Mouse (Mus musculus): Measurements from ENCODE around the gene Fgfr2.

Gene Fgfr2

GRCm38 (mm10) chr7:130854684-130855292 lies 2268.4 kb downstream of the Fgfr2 start:
- DNase-seq (ENCODE audit: extremely low read depth, insufficient read length, low spot score) = no peak

GRCm38 (mm10) chr7:130847164-130847718 lies 2275.9 kb downstream of the Fgfr2 start:
- no peak for DNase-seq (ENCODE audit: extremely low read depth, insufficient read length, low spot score)

GRCm38 (mm10) chr7:130839380-130840100 lies 2283.6 kb downstream of the Fgfr2 start:
- no peak for DNase-seq (ENCODE audit: extremely low read depth, insufficient read length, low spot score)

- DNase-seq (ENCODE audit: extremely low read depth, insufficient read length, low spot score) = no peak
Observed at GRCm38 (mm10) chr7:130838658-130839025, 2284.5 kb downstream of the Fgfr2 start.

GRCm38 (mm10) chr7:130837941-130838657 lies 2285.1 kb downstream of the Fgfr2 start:
- DNase-seq (ENCODE audit: extremely low read depth, insufficient read length, low spot score) = no peak

- no peak for DNase-seq (ENCODE audit: extremely low read depth, insufficient read length, low spot score)
Observed at GRCm38 (mm10) chr7:130836066-130836465, 2287.1 kb downstream of the Fgfr2 start.

- DNase-seq (ENCODE audit: extremely low read depth, insufficient read length, low spot score) = peak; percentile 63
Observed at GRCm38 (mm10) chr7:130834958-130835861, 2287.9 kb downstream of the Fgfr2 start.

- DNase-seq (ENCODE audit: extremely low read depth, insufficient read length, low spot score) = peak; percentile 92
Observed at GRCm38 (mm10) chr7:130834299-130834698, 2288.9 kb downstream of the Fgfr2 start.

GRCm38 (mm10) chr7:130831586-130831985 lies 2291.6 kb downstream of the Fgfr2 start:
- no peak for DNase-seq (ENCODE audit: extremely low read depth, insufficient read length, low spot score)

- no peak for DNase-seq (ENCODE audit: extremely low read depth, insufficient read length, low spot score)
Observed at GRCm38 (mm10) chr7:130828475-130828874, 2294.7 kb downstream of the Fgfr2 start.

- DNase-seq (ENCODE audit: extremely low read depth, insufficient read length, low spot score) = no peak
Observed at GRCm38 (mm10) chr7:130827844-130828403, 2295.2 kb downstream of the Fgfr2 start.

- DNase-seq (ENCODE audit: extremely low read depth, insufficient read length, low spot score) = no peak
Observed at GRCm38 (mm10) chr7:130827431-130827830, 2295.7 kb downstream of the Fgfr2 start.

GRCm38 (mm10) chr7:130826343-130826742 lies 2296.8 kb downstream of the Fgfr2 start:
- DNase-seq (ENCODE audit: extremely low read depth, insufficient read length, low spot score) = no peak

GRCm38 (mm10) chr7:130823992-130824391 lies 2299.2 kb downstream of the Fgfr2 start:
- DNase-seq (ENCODE audit: extremely low read depth, insufficient read length, low spot score) = no peak

- DNase-seq (ENCODE audit: extremely low read depth, insufficient read length, low spot score) = no peak
Observed at GRCm38 (mm10) chr7:130819624-130820023, 2303.5 kb downstream of the Fgfr2 start.

- DNase-seq (ENCODE audit: extremely low read depth, insufficient read length, low spot score) = no peak
Observed at GRCm38 (mm10) chr7:130818813-130819212, 2304.3 kb downstream of the Fgfr2 start.

GRCm38 (mm10) chr7:130816243-130816642 lies 2306.9 kb downstream of the Fgfr2 start:
- no peak for DNase-seq (ENCODE audit: extremely low read depth, insufficient read length, low spot score)

- DNase-seq (ENCODE audit: extremely low read depth, insufficient read length, low spot score) = no peak
Observed at GRCm38 (mm10) chr7:130815601-130816000, 2307.5 kb downstream of the Fgfr2 start.

GRCm38 (mm10) chr7:130812407-130812806 lies 2310.7 kb downstream of the Fgfr2 start:
- no peak for DNase-seq (ENCODE audit: extremely low read depth, insufficient read length, low spot score)

- no peak for DNase-seq (ENCODE audit: extremely low read depth, insufficient read length, low spot score)
Observed at GRCm38 (mm10) chr7:130810238-130810637, 2312.9 kb downstream of the Fgfr2 start.
